Mouse (Mus musculus): Measurements from ENCODE around the gene Olfr15. TPM values are rescaled to one million over a fixed set of nuclear protein-coding genes. Genes with fewer than 3 reads are reported as not detected.
"Not testable (repeated sequence)": the region's sequence is repeated elsewhere in the genome, so short reads cannot be mapped to it uniquely, and the experiment has no call there.

Gene Olfr15
- polyA plus RNA-seq, 1 experiment from 2014 or later, result not detected

GRCm38 (mm10) chr16:3846711-3847518 is 16.2 kb downstream of the Olfr15 start, which contains the start of gene Zfp174:
Gene Zfp174 (plus strand): TSS chr16:3847268.
- no peak within 1 kb of the TSS for H3K27ac ChIP-seq (replicated peaks)
- WGBS, result 4% methylated on average over 38 of the region's 38 CpGs
- peak; percentile 99 for ATAC-seq (ENCODE audit: low FRiP score, low read depth)

GRCm38 (mm10) chr16:3847871-3848270 is 17.2 kb downstream of the Olfr15 start:
- Histone ChIP-seq H3K9me3 (no peaks in the 10 kb centered on the region), H3K9ac (replicated peaks) (peak overlapping the region; percentile 68), H3K4me3 (peak overlapping the region; percentile 72), H3K4me2 (replicated peaks) (peak overlapping the region; percentile 67), H3K4me1 (peaks cover 4% of the 10 kb centered on the region; the same call in 1 of the 2 replicates), H3K27me3 (no peaks in the 10 kb centered on the region), H3K36me3 (no peaks in the 10 kb centered on the region), H3K27ac (replicated peaks) (no peak overlapping the region)
- WGBS, result 67% methylated on average over 4 of the region's 4 CpGs
- ATAC-seq (ENCODE audit: low FRiP score, low read depth), result no peak

More at GRCm38 (mm10) chr16:3846711-3847518, 16.2 kb downstream of the Olfr15 start, which contains the start of gene Zfp174:
- Histone ChIP-seq H3K27me3 (no peaks in the 10 kb centered on the region), H3K4me2 (replicated peaks) (peak within 1 kb of the TSS; percentile 67), H3K9ac (replicated peaks) (peak within 1 kb of the TSS; percentile 68), H3K4me1 (peaks cover 4% of the 10 kb centered on the region; the same call in 1 of the 2 replicates), H3K4me3 (peak within 1 kb of the TSS; percentile 72), H3K9me3 (no peaks in the 10 kb centered on the region), H3K36me3 (no peaks in the 10 kb centered on the region)

- ATAC-seq (ENCODE audit: low FRiP score, low read depth), result no peak
- WGBS, result 72% methylated on average over 3 of the region's 3 CpGs
Observed at GRCm38 (mm10) chr16:3848416-3848815, 17.7 kb downstream of the Olfr15 start.

GRCm38 (mm10) chr16:3851301-3851700 is 20.6 kb downstream of the Olfr15 start:
- not testable (repeated sequence) for H3K4me2 ChIP-seq (replicated peaks); H3K4me3 ChIP-seq; H3K36me3 ChIP-seq; H3K27me3 ChIP-seq; H3K4me1 ChIP-seq; ATAC-seq (ENCODE audit: low FRiP score, low read depth); H3K9ac ChIP-seq (replicated peaks); H3K27ac ChIP-seq (replicated peaks); H3K9me3 ChIP-seq
- 89% methylated on average over 13 of the region's 13 CpGs for WGBS

More at GRCm38 (mm10) chr16:3848416-3848815, 17.7 kb downstream of the Olfr15 start:
- no peaks in the 10 kb centered on the region for H3K36me3 ChIP-seq
- no peak overlapping the region for H3K4me3 ChIP-seq
- H3K27me3 ChIP-seq, result no peaks in the 10 kb centered on the region
- no peak overlapping the region for H3K27ac ChIP-seq (replicated peaks)
- no peak overlapping the region for H3K4me2 ChIP-seq (replicated peaks)
- no peak overlapping the region for H3K9ac ChIP-seq (replicated peaks)
- no peaks in the 10 kb centered on the region for H3K9me3 ChIP-seq
- peaks cover 4% of the 10 kb centered on the region; the same call in 1 of the 2 replicates for H3K4me1 ChIP-seq

- 28% methylated on average over 12 of the region's 12 CpGs for WGBS
- ATAC-seq (ENCODE audit: low FRiP score, low read depth), result no peak
- Histone ChIP-seq H3K36me3 (no peaks in the 10 kb centered on the region), H3K27ac (replicated peaks) (no peak overlapping the region), H3K9me3 (no peaks in the 10 kb centered on the region), H3K9ac (replicated peaks) (no peak overlapping the region), H3K4me3 (no peak overlapping the region), H3K27me3 (no peaks in the 10 kb centered on the region), H3K4me1 (peaks cover 4% of the 10 kb centered on the region; the same call in 1 of the 2 replicates), H3K4me2 (replicated peaks) (no peak overlapping the region)
Observed at GRCm38 (mm10) chr16:3852586-3852985, 21.9 kb downstream of the Olfr15 start.

- Histone ChIP-seq H3K36me3 (no peaks in the 10 kb centered on the region), H3K27ac (replicated peaks) (no peak overlapping the region), H3K27me3 (no peaks in the 10 kb centered on the region), H3K4me1 (no peaks in the 10 kb centered on the region), H3K4me3 (no peak overlapping the region), H3K9me3 (no peaks in the 10 kb centered on the region), H3K4me2 (replicated peaks) (no peak overlapping the region), H3K9ac (replicated peaks) (no peak overlapping the region)
- WGBS, result 48% methylated on average over 11 of the region's 11 CpGs
- no peak for ATAC-seq (ENCODE audit: low FRiP score, low read depth)
Observed at GRCm38 (mm10) chr16:3854437-3855182, 23.9 kb downstream of the Olfr15 start.

- H3K4me3 ChIP-seq, result no peak overlapping the region
- no peak overlapping the region for H3K27ac ChIP-seq (replicated peaks)
- H3K9ac ChIP-seq (replicated peaks), result no peak overlapping the region
- H3K27me3 ChIP-seq, result no peaks in the 10 kb centered on the region
- no peaks in the 10 kb centered on the region for H3K4me1 ChIP-seq
- H3K4me2 ChIP-seq (replicated peaks), result no peak overlapping the region
- 82% methylated on average over 1 of the region's 1 CpGs for WGBS
- no peak for ATAC-seq (ENCODE audit: low FRiP score, low read depth)
- peaks cover 4% of the 10 kb centered on the region for H3K36me3 ChIP-seq
- H3K9me3 ChIP-seq, result no peaks in the 10 kb centered on the region
Observed at GRCm38 (mm10) chr16:3855776-3856175, 25.1 kb downstream of the Olfr15 start.

- no peak overlapping the region for H3K9ac ChIP-seq (replicated peaks)
- H3K27me3 ChIP-seq, result no peaks in the 10 kb centered on the region
- no peaks in the 10 kb centered on the region for H3K9me3 ChIP-seq
- H3K4me2 ChIP-seq (replicated peaks), result no peak overlapping the region
- H3K36me3 ChIP-seq, result peaks cover 26% of the 10 kb centered on the region
- WGBS, result 93% methylated on average over 4 of the region's 4 CpGs
- ATAC-seq (ENCODE audit: low FRiP score, low read depth), result no peak
- H3K4me3 ChIP-seq, result no peak overlapping the region
- H3K27ac ChIP-seq (replicated peaks), result no peak overlapping the region
- H3K4me1 ChIP-seq, result no peaks in the 10 kb centered on the region
Observed at GRCm38 (mm10) chr16:3859254-3859653, 28.6 kb downstream of the Olfr15 start.

GRCm38 (mm10) chr16:3871815-3872214 is 41.1 kb downstream of the Olfr15 start:
- H3K27ac ChIP-seq (replicated peaks), result peak overlapping the region; percentile 35; the same call in 1 of the 2 replicates
- peaks cover 17% of the 10 kb centered on the region for H3K4me1 ChIP-seq
- no peaks in the 10 kb centered on the region for H3K27me3 ChIP-seq
- WGBS, result 2% methylated on average over 16 of the region's 16 CpGs
- H3K36me3 ChIP-seq, result peaks cover 21% of the 10 kb centered on the region; the same call in 1 of the 2 replicates
- peak overlapping the region; percentile 62 for H3K9ac ChIP-seq (replicated peaks)
- H3K4me2 ChIP-seq (replicated peaks), result peak overlapping the region; percentile 89
- H3K4me3 ChIP-seq, result peak overlapping the region; percentile 64
- no peaks in the 10 kb centered on the region for H3K9me3 ChIP-seq
- ATAC-seq (ENCODE audit: low FRiP score, low read depth), result no peak; the same call in 1 of the 2 replicates

- peak within 1 kb of the TSS; percentile 64 for H3K4me3 ChIP-seq
- peak within 1 kb of the TSS; percentile 35; the same call in 1 of the 2 replicates for H3K27ac ChIP-seq (replicated peaks)
Observed at GRCm38 (mm10) chr16:3872216-3873047, 41.8 kb downstream of the Olfr15 start, which contains the start of gene Naa60. Gene Naa60 (plus strand): TSS chr16:3872375.

GRCm38 (mm10) chr16:3876346-3876745 is 45.7 kb downstream of the Olfr15 start:
- ATAC-seq (ENCODE audit: low FRiP score, low read depth), result no peak
- no peak overlapping the region for H3K4me3 ChIP-seq
- peaks cover 4% of the 10 kb centered on the region for H3K36me3 ChIP-seq
- H3K4me1 ChIP-seq, result peaks cover 14% of the 10 kb centered on the region
- H3K27ac ChIP-seq (replicated peaks), result no peak overlapping the region
- H3K27me3 ChIP-seq, result no peaks in the 10 kb centered on the region
- no peak overlapping the region for H3K4me2 ChIP-seq (replicated peaks)
- H3K9me3 ChIP-seq, result no peaks in the 10 kb centered on the region
- H3K9ac ChIP-seq (replicated peaks), result no peak overlapping the region
- WGBS, result 95% methylated on average over 4 of the region's 4 CpGs

More at GRCm38 (mm10) chr16:3872216-3873047, 41.8 kb downstream of the Olfr15 start, which contains the start of gene Naa60:
- H3K27me3 ChIP-seq, result no peaks in the 10 kb centered on the region
- H3K9ac ChIP-seq (replicated peaks), result peak within 1 kb of the TSS; percentile 62
- H3K9me3 ChIP-seq, result no peaks in the 10 kb centered on the region
- 5% methylated on average over 47 of the region's 47 CpGs for WGBS
- H3K4me1 ChIP-seq, result peaks cover 17% of the 10 kb centered on the region
- ATAC-seq (ENCODE audit: low FRiP score, low read depth), result peak; percentile 98
- peak within 1 kb of the TSS; percentile 89 for H3K4me2 ChIP-seq (replicated peaks)
- peaks cover 17% of the 10 kb centered on the region; the same call in 1 of the 2 replicates for H3K36me3 ChIP-seq
